Mouse (Mus musculus): ENCODE measurements around the gene Phf20.
"Not testable (repeated sequence)": the region's sequence is repeated elsewhere in the genome, so short reads cannot be mapped to it uniquely, and the experiment has no call there.

Phf20 gene

GRCm38 (mm10) chr2:156196302-156197128, at the start of gene Phf20:
TSS of gene Phf20 (plus strand) at chr2:156196466.
- peak; percentile 98 for DNase-seq

- no peak for DNase-seq
Measured at GRCm38 (mm10) chr2:156147316-156147915, 48.9 kb upstream of the Phf20 start.

GRCm38 (mm10) chr2:156151538-156151937, 44.7 kb upstream of the Phf20 start:
- DNase-seq: no peak

DNA sequence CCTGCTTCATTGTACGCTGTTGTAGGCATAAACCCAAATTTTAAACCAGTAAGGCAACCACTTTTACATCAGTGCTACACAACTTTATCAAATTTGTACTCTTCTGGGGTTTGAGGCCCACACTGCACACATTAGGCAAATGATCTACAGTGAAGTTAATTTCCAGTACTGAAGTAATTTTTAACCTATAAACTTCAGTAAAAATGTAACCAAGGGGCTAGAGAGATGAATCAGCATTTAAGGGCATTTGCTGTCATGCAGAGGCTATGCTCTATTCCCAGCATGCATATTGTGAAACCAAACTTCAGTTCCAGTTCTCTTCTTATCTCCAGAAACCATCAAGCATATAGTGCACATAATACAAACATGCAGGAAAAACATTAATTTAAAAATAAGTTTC, 30.8 kb upstream of the Phf20 start:
- DNase-seq: no peak

GRCm38 (mm10) chr2:156166557-156166956, 29.7 kb upstream of the Phf20 start:
- DNase-seq: no peak

DNA sequence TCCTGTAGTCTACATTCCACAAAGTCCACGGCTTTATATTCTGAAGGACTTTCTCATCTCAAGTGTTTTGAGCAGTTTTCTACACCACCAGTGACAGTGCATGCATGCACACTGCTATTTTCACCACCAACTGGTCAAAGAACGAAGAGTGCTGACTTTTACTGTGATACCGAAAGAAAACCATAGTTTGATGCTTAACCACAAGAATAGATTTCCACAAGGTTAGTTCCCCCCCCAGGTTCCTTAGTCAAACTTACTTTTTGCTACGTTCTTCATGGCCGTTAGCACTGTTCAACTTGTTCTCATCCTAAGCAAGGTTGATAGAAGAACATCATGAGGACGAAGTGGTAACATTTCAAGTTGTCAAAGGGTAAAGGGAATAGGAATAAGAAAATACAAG, 19.2 kb upstream of the Phf20 start:
- DNase-seq: no peak

GRCm38 (mm10) chr2:156177651-156178050, 18.6 kb upstream of the Phf20 start:
- no peak for DNase-seq

DNA sequence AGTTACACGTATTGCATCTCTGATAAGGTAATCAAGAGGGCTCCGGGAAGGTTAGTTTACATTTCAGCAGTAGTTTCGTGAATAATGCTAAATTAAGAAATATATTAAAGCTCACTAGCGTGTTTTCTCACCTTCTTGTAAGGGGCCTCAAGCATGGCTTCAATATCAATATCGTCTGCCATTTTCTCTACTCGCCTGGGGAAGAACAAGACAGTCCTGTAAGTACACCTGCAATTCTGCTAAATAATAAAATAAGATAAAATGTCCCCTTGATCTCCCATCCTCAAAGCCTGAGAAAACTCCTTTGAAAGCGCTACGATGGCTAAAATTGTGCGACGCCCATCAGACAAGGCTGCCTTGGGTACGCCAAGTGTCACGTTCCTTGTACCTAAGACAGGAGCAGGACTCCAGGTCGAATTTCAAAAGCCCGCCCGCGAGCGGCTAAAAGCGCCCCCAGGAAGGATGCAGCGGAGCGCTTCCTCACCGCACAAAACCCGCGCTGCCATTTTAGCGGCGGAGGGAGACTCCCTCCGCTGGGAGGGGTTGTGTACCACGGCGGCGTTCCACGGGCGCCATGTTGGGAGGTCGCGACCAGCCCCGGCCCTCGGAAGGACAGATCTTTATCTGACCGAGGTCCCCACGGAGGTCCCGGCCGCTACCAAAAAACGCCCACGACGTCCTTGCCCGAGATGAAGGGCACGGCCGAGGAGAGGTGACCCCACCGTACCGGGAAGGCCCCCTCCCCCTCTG, 17.0 kb upstream of the Phf20 start:
- peak; percentile 77 for DNase-seq

DNA sequence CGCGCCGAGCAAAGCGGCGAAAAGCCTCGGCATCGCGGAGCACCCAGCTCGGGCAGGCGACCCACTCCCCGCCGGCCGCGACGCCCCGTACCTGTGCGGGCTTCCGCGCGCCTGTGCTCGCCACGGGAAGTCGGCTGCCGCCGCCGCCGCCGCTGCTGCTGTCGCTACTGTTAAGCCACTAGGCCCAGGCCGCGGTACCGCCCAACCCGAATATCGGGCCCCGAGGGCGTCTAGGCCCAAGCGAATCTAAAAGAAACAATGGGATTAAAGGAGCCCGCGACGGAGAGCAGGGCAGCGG, 16.5 kb upstream of the Phf20 start:
- DNase-seq: no peak

- peak; percentile 99 for DNase-seq
Measured at GRCm38 (mm10) chr2:156180094-156180821, 16.0 kb upstream of the Phf20 start, which contains the start of gene Rbm39. TSS of gene Rbm39 (minus strand) at chr2:156180238.

GRCm38 (mm10) chr2:156180824-156181590, 15.3 kb upstream of the Phf20 start:
- DNase-seq: no peak

DNA sequence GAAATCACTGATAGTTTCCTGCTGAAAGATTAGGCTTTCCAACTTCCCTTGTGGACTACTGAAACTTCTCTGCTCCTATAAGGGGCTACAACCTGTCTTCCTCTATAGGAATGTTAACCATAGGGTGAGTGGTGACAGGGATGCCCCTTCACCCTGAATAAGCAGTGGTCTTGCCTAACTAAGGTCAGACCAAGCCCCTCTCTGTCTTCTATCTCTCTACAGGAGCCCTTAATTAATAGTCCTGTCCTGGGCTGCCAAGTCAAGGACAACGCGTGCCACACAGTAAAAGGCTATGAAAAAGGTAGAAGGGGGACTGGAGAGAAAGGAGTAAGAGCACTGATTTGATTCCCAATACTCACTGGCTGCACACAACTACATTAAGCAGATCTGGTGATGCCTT, 14.7 kb upstream of the Phf20 start:
- no peak for DNase-seq

DNA sequence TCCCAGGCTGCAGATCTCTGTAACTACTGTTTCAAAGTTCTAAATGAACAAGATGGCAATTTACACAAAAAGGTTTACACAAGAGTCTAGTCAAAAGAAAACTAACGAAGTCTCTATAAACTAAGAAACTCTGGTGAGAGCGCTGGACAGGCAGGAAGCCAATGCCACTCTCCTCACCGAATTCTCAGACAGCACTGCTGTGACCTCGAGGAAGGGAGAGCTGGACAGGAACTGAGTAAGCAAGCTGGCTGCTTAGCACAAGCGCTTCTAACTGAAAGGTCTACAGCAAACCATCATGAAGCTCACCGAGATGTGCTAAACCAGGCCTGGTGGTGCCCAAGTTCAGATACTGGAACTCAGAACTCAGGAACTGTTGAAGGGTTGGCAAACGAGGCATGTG, 7.0 kb upstream of the Phf20 start:
- not testable (repeated sequence) for DNase-seq

DNA sequence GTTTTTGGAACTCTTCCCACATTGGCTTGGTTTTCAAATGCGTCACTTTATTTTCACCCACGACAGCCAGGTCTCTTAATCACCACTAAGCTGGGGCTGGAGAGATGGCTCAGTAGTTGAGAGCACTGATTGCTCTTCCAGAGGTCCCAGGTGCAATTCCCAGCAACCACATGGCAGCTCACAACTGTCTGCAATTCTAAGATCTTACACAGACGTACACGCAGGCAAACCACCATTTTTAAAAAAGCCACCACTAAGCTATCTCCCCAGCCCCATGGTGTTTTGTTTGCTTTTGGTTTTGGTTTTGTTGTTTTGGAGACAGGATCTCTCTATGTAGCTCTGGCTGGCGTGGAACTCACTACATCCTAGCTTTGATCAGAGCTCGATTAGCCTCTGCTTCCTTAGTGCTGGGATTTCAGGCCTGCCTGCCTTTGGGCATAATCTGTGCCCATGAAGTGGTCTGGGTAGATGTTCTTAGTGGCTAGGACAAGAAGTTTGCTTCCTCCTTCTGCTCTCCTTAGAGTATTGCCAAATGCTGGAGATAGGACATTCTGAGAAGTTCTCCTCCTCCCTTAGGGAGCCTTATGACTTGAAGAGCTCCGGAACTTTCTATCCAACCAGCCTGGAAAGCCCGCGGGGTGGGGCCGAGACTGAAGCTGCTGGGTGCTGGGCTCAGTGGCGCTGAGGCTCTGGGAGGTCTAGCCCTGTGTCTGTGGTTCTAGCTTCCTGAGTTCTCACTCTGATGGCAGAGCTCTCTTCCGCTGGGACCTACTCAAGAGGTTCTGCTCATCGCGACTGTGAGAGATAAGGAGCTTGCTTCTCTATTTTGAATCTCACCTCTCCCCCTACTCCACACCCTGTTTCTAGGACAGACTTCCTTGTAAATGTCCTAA, 6.0 kb upstream of the Phf20 start:
- DNase-seq: no peak

DNA sequence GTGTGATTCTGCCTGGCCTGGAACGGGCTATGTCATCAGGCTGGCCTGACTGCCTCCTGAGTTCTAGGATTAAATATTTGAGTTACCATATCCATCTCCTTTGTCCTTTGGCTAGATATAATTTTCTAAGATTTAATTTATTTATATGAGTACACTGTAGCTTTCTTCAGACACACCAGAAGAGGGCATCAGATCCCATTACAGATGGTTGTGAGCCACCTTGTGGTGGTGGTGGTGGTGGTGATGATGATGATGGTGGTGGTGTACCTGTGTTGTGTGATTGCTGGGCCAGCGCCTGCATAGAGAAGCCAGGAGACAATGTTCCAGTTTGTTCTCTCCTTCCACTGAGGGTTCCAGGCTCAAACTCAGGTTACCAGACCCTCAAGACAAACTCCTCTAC, 4.7 kb upstream of the Phf20 start:
- no peak for DNase-seq

DNA sequence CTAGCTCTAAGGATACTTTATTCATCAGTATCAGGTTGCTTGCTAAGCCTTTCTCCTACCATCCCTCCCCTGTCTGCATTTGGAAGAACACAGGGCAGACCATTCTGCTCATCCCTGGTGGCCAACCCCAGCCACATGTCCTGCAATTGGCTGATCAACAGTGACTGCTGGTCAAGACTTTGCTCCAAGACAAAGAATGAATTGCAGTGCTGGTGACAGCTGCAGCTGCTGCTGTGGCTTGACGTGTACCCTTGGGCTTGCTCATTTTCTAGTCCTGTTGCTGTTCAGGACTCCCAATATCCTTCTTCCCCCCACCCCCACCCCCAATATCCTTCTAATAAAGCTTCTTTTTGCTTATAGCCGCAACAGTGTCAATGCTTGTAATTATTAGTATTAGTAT, 4.2 kb upstream of the Phf20 start:
- no peak for DNase-seq

- no peak for DNase-seq
Measured at GRCm38 (mm10) chr2:156193066-156193862, 3.0 kb upstream of the Phf20 start.

DNA sequence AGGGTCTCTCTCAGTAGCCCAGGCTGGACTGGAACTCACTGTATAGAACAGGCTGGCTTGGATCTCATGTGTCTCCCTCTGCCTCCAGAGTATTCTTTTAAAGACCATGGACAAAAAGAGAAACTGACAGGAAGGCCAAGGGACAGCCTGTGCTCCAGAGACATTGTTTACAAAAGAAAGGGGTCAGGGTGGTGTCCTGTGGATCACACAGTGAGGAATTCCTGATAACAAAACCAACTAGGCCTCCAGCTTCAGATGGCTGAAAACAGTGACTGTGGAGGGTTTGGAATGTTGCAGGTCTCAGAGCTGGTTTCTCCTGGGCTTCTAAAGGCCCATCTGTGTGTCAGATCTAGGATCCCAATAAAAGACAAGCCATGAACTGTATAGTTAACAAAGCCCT, 1.7 kb upstream of the Phf20 start:
- no peak for DNase-seq

- no peak for DNase-seq
Measured at GRCm38 (mm10) chr2:156197129-156197911, 1.1 kb downstream of the Phf20 start.

DNA sequence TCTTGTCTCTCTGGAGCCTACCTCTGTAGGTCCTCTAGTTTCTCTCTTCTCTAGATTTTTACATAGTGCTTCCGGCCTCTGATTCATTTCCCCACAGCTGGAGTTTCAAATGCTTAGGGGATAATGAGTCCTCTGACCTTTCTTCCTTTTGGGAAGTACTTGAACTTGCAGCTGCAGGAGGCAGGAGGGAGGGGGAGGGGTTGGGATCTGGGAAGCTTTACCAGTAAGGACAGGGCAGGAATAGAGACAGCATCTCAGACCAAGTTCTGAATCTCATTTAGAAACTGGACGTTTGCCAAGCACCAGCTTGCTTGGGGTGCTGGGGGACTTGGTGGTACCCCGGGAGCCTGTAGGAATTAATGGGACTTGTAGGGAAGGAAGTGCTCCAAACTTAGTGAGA, 3.7 kb downstream of the Phf20 start:
- no peak for DNase-seq

Data from right cerebral cortex, postnatal 4 days (tissue).